Mouse (Mus musculus) yolk sac, embryonic 10.5 days (tissue): Measurements from ENCODE around the gene Nceh1.

ENCODE experiments used
- DNase-seq: peaks from one replicate; pipeline ENCODE4 v3.0.0-alpha.2; 2017; ENCODE audit warnings: low spot score

Nceh1 gene

DNA sequence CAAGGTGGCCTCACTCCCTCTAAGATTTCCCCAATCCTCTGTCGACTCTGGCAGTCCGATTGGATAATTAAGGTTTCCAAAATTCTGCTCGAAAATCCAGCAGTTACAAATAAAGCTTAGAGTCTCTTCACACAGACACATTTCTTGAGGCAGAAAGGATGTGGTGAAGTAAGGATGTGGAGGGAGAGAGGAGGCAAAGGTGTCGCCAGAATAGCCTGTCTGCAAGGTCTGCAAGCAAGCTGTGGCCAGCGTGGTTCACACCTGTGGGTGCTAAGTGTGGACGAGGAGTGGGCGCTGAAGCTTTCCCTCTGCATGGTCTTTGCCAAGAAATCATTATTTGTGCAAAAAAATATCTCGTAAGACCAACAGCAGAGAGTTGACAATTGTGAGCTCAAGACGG lies 139.8 kb downstream of the Nceh1 start:
- DNase-seq: no peak

DNA sequence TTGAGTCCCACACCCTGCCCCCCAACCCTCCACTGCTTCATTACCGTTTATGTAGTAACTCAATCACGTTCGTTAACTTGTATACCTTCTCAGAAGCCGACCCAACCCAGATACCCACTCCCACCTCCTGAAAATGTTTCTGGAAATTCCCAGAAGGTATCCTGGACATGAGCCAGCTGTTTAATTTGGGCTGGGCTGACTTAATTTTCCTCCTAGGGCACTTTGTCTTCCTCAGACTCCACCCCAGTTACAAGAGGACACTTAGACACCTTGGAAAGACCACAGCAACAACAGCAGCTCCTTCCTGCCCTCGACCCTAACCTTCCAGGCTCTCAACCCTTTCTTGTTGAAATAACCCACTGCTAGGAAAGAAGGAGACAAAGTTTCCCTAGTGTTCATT lies 140.8 kb downstream of the Nceh1 start:
- DNase-seq: no peak

DNA sequence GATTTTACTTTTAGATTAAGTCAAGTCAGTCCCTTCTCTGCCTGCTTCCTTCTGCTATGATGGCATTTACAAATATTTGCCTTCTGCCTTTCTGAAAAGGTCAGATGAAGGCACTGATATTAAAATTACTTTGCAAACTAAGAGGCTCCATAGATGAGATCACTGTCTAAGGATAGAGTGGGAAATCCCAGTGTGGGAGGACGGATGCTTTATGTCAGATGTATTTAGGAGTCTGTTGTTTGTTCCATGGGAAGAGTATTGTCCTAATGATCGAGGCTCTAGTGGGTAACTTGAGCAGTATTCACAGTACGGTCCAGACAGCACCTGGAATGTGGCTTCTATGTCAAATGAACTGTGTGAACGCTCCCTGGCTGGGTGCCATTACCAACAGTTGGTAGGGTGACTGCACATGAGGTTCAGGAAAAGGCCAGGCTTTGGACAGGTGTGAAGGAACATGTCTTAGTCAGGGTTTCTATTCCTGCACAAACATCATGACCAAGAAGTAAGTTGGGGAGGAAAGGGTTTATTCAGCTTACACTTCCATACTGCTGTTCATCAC lies 143.9 kb downstream of the Nceh1 start:
- DNase-seq: no peak

DNA sequence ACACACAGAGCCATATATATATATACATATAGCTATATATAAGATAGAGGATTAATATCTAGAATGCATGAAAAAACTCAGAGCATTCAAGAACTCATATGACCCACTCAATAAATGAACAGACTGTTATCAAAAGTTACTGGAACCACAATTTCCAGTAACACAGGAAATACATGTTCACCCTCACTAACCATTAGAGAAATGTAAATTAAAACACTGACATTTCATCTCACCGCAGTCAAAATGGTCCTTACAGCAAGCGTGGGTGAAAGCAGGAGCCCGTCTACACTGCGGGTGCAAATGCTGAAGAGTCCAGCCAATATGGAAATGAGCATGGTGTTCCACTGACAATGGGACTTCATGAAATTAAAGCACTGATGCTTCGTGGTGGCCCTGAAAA lies 147.9 kb downstream of the Nceh1 start:
- DNase-seq: no peak
